Mouse (Mus musculus): ENCODE results near the gene Gbp2b.

Gene Gbp2b

GRCm38 (mm10) chr3:142594547-142594946 lies at the start of gene Gbp2b:
Gene Gbp2b, plus strand, starts transcription at chr3:142594847.
- no peak for DNase-seq

DNA sequence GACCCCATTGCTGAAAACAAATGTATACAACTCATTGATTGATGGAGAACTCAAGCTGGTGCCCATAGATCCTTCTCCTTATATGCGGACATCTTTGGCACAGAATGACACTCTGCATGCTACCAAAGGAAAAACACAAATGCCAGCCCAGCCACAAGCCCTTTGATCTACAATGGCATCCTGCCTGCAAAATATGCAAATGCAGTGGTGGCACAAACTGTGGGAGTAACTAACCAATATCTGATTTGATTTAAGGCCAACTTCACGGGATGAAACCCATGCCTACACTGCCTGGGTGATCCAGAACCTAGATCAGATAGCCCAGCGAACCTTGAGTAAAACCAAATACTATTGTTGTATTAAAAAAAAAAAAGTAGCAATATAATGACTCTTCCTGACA lies 48.0 kb upstream of the Gbp2b start:
- no peak for DNase-seq

GRCm38 (mm10) chr3:142550052-142550676 lies 44.5 kb upstream of the Gbp2b start:
- DNase-seq, result no peak

DNA sequence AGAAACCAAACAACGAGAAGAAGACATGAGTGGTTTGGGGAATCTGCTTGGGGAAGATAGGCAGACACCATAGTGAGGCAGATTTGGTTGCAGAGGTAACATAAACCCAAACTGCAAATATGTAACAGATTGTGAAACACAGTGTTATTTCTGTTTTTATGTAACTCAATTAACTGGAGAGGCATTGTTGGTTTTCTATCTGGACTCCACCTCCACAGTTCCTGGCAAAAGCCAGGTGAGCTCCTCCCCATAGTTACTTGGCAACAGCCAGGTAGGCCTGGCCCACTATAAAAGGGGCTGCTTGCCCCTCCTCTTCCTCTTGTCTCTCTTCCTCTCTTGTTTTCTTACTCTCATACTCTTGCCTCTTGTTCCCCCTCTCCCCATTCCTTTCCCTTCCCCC lies 40.0 kb upstream of the Gbp2b start:
- DNase-seq, result no peak

DNA sequence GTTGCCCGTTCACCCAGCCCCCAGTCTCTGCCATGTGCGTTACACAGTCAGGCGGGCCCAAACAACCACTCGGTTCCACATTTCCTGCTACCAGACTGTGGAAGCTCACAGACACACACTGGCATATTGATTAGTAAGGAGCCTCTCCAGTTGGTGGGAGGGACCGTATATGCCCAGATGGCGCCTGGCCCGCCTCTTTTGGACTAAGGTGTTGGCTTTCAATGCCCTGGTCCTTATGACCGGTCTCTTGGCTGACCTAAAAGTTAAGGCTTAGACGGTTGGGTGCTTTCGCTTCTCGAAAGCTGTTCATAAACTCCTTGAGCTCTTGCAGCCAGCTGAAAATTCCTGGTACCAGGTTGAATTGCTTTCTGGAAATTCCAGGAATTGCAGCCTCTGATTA lies 39.0 kb upstream of the Gbp2b start:
- DNase-seq, result no peak

DNA sequence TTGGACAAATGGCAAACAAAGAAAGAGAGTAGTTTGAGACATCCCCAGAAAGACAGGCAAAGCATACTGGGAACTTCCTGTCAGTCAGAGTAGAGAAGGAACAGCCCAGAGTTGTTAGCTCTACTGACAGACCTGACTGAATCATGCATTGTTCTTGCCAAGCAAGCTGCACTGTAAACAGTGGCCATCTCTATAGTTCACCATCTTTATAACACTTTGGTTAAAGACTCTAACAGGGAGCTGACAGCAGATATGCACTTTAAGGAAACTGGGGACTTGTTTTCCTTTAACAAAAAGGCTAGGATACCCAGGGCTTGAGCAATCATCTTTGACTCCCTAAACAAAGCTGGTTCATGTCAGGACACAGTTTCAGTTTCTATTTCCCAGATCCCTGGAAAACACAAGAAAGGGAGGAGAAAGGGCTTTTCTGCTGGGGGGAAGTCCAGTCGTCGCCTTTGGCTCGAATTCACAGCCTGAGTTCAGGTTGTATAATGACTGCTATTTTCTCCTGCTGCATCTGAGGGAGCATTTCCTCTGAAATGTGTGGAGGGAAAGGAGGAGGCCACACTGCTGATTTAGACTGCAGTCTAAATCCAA lies 34.9 kb upstream of the Gbp2b start, which contains the start of gene Gbp3:
Gbp3 (plus strand) TSS at position 395 of the 597 bp plus-strand sequence.
- no peak for DNase-seq

GRCm38 (mm10) chr3:142560296-142560948 lies 34.2 kb upstream of the Gbp2b start:
- DNase-seq, result peak; percentile 64

DNA sequence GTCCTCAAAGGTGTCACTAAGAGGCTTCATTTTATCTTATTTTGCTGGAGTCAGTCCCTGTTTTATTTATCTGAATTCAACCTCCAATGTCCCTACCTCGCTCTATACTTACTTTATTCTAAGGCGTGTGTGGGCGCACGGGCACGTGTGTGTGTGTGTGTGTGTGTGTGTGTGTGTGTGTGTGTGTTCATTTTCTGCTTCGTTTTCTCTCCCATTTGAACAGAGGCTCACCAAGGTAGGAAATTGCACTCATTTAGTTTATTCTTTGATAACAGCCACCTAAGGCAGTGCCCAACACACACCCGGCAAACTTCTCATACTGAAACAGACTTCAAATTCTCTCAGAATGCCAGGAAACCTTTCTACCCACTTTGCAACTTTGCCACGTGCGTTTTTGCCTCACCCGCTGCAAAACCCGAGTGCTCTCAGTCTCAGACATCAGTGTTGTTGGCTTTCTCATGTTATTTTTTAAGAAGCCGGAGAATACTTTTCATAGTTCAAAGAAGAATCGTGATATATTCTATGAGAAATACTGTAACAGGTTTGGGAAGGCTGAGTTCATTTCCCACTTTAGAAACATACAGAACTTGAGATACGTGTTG lies 33.5 kb upstream of the Gbp2b start:
- DNase-seq, result no peak

- DNase-seq, result no peak
These were observed 33.0 kb upstream of the Gbp2b start for GRCm38 (mm10) chr3:142561666-142562065.

DNA sequence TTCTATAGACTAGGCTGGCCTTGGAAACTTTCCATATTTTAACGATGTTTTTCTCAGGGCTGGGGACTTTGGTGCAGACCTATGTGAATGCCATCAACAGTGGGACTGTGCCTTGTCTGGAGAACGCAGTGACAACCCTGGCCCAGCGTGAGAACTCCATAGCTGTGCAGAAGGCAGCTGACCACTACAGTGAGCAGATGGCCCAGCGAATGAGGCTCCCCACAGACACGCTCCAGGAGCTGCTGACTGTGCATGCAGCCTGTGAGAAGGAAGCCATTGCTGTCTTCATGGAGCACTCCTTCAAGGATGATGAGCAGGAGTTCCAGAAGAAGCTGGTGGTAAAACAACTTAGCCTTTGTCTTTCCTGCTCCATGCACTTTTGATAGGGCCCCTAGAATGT lies 27.2 kb upstream of the Gbp2b start:
- DNase-seq, result peak; percentile 34

DNA sequence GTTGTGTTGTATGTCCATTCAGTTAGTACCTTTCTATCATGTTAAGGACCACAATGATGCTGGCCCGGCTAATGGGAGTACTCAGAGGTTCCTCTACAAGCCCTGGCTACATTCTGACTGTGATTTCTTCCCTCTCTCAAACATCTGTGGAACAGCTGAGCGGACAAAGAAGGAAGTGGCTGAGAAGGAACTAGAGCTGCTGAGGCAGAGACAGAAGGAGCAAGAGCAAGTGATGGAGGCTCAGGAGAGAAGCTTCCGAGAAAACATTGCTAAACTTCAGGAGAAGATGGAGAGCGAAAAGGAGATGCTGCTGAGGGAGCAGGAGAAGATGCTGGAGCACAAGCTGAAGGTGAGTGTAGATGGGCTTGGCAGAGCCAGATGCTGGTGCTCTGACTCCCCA lies 23.9 kb upstream of the Gbp2b start:
- DNase-seq, result no peak

DNA sequence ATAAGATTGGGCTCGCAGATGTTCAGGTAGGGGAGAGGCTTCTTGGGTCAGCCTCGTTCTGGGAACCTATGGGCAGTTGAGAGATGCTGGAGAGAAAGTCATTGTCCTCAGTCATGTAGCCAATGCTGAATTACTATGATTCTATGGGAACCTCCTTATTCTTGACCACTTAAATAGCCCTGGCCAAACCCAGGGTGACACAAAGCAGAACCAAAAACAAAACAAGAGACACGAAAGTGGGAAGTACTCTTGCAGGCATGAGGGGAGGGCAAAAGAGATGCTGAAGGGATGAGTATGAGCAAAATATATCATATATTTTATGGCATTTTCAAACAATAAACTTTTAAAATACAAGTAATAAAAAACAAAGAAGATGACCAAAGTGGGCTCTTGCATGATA lies 17.5 kb upstream of the Gbp2b start:
- no peak for DNase-seq

DNA sequence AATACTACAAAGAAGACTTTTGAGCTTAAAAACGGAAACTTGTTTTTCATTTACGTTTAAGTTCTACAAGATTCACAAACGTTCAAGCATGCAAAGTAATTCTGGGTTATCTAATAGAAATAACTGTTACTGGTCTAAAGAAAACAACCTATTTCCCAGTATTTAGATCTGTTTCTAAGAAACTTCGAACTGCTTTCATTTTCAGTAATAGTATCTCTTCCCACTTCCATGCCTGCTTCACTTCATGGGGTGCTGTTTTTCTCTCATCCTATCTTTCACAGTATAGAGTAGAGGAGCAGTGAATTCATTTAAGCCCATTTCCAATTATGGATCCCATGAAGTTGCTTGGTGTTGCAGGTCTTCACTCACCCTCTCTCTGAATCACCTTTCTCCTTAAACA lies 16.3 kb upstream of the Gbp2b start:
- no peak for DNase-seq

GRCm38 (mm10) chr3:142583067-142583466 lies 11.6 kb upstream of the Gbp2b start:
- no peak for DNase-seq

- DNase-seq, result no peak
These were observed 7.3 kb upstream of the Gbp2b start for GRCm38 (mm10) chr3:142587386-142587785.

- no peak for DNase-seq
These were observed 5.8 kb upstream of the Gbp2b start for GRCm38 (mm10) chr3:142588888-142589287.

DNA sequence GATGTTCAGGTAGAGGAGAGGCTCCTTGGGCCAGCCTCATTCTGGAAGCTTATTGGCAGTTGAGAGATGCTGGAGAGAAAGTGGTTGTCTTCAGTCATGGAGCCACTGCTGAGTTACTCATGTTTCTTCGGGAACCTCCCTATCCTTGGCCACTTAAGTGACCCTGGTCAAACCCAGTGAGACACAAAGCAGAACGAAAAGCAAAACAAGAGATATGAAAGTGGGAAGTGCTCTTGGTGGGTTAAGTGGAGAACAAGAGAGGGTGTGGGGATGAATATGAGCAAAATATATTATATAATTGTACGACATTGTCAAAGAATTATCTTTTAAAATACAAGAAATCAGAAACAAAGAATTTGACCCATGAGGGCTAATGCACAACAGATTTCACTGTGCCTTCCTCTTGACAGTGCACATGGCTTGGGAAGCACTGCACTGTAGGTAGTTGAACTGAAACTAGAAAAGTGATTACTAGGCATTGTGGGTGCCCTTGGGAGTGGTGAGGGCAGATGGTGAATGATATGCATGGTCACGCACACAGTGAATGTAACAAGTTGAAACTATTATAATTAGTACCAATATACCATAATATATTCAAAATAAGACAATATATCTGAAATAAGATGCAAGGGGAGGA lies 4.1 kb upstream of the Gbp2b start:
- no peak for DNase-seq

GRCm38 (mm10) chr3:142597923-142598322 lies 3.3 kb downstream of the Gbp2b start:
- DNase-seq, result no peak

DNA sequence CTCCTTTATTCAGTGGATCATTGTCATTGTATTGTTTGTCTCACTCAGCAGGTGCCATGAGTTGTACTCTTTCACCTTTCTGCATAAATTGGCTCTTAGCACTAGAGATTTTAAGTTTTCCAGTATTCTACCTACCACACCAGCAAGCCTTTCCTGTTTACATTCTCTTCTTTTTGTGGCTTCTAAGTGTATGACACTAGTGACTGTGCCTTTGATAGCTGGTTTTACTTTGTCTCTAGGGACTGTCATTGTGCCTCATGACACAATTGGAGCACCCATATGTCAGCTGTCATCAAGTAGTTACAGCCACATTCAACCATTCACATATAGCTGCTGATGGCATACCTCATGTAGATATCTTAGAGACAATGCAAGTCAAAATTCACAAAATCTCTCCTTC lies 7.0 kb downstream of the Gbp2b start:
- DNase-seq, result no peak

DNA sequence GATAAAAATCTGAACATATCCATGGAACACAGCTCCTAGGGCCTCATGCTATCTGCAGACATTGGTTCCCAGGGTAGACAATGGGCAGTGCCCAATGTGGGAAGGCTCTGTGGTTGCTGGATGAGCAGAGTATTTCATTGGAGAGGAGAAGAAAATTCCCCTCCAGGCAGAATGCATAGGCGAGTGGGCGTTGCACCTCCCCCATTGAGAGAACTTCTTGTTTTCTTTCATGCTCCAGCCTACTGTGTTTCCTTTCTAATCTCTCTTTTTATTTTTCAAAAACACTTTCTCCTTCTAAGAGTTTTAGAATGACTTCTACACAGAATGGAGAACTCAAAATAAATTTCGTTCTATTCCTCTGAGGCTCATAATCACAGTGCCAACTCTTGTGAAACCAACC lies 24.0 kb downstream of the Gbp2b start:
- DNase-seq, result no peak

GRCm38 (mm10) chr3:142619606-142620005 lies 25.0 kb downstream of the Gbp2b start:
- DNase-seq, result no peak

GRCm38 (mm10) chr3:142620111-142620955 lies 25.7 kb downstream of the Gbp2b start, which contains the start of gene Gbp2:
Gene Gbp2, plus strand, starts transcription at chr3:142620602.
- no peak for DNase-seq
